Mouse (Mus musculus) testis, postnatal 14 days (tissue): ENCODE results near the gene Mef2a.

Experiments used
- DNase-seq: peaks from one replicate; pipeline ENCODE4 v3.0.0; 2021; ENCODE audit warnings: low spot score

The Mef2a gene

GRCm38 (mm10) chr7:67207701-67208100, 165.0 kb downstream of the Mef2a start:
- no peak for DNase-seq

GRCm38 (mm10) chr7:67206496-67206895, 166.2 kb downstream of the Mef2a start:
- DNase-seq: no peak

DNA sequence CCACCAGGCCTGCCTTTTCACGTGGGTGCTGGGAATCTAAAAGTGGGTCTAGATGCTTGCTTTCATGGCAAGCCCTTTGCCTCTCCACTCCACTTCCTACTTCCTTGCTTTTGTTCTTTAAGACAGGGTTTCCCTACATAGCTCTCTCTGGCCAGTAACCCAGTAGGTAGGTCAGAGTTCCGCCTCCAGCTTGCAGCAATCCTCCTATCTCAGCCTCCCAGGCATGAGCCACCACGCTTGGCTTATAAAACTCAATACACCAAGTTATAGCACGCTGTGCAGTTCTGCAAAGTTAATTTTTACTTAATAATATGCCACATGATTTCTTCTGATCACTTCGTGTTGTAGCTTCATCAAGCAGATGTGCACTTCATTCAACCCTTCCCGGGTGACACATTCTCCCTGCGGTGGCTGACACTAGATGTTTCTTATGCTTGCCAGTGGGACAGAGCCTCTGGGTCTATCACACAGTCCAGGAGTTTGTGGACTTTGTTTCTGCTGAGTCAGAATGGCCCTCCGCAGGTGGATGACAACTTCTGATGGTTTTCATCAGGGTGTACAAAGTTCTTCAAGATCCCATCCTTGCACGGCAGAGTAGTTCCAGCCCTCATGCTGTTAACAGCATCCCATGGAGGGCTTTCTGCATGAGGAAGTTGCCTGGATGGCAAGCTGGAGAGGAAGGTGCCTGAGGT, 166.8 kb downstream of the Mef2a start:
- no peak for DNase-seq

- DNase-seq: no peak
These were observed 169.0 kb downstream of the Mef2a start for GRCm38 (mm10) chr7:67203625-67204024.

DNA sequence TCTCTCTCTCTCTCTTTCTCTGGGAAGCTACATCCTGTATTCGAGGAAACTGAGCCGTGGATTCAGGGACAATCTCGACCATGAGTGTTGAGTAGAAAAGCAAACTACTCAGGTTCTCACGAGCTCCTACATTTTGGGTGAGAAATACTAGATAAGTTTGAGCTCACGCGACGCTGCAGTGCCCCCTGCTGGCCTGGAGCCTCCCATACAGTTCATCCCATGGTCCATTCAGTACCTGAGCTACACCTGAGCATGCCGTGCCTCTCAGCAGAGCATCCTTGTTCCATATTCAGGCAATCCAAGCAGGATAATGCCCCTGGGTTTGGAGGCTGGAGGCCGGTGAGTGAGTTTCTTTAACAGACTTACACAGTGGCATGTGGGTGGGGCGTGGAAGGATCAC, 173.2 kb downstream of the Mef2a start:
- DNase-seq: peak; percentile 46

- no peak for DNase-seq
These were observed 188.9 kb downstream of the Mef2a start for GRCm38 (mm10) chr7:67183786-67184185.
